Mouse (Mus musculus): ENCODE data around the gene Fbxl13.

The Fbxl13 gene

DNA sequence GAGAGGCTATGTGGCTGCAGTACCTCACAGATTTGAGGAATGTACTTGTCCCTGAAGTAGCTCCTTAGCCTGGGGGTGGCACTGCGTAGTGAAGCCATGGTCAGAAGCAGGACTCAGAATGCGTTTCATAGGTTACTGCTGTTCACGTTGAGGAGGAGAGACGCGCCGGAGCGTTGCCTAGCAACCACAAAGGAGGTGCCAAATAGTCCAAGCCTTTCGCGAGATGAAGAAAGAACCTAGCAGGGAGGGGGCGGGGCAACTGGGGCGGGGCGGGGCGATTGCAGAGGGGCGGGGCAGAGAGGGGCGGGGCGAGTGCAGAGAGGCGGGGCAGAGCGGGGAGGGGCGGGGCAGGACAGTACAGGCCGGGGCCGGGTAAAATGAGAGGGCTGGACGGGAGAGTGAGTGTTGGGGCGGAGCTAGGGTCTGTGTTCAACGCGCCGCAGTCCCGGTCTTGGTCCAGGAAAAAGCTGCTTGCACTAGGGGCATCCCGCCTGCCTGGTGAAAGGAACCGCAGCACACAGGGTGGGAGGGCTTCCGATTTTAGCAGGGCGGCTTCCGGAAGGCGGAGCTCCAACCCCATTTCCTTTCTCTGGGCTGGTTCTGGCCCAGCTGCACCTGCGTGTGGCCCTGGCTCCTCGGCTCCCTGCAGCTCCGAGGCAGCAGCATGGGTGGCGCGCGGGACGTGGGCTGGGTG lies at the start of gene Fbxl13, which contains the start of gene Armc10:
Fbxl13 (minus strand) TSS at position 196 of the 694 bp plus-strand sequence.
Armc10 (plus strand) TSS at position 375 of the 694 bp plus-strand sequence.
- DNase-seq (ENCODE audit: extremely low spot score, low read depth, low spot score) = peak; percentile 70

DNA sequence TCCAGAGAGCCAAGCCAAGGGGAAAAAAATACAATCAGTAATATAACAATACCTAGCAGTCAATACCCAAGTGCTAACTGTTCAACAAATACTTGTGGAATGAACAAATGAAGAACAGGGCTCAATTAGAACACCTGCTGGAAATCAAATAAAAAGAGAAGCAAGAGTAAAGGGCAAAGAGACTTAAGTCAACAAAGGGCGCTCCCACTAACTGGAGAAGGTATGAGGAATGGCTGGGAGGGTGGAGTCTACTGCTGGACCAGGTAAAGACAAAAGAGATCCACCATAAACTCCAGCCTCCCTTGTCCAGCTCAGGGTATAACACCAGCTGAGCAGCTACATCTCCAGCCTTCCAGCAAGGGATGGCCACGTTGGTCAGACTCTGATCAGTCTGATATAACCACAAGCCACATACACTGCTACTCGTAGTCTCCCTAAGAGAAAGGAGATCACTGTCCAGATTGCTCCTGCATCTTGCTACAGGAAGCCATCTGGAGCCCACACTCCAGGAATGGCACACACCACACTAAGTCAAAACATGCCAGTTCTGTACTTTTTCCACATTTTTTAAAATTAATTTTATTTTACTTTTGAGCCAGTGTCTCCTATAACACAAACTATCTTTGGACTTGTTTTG lies 49.5 kb upstream of the Fbxl13 start:
- no peak for DNase-seq (ENCODE audit: extremely low spot score, low read depth, low spot score)

DNA sequence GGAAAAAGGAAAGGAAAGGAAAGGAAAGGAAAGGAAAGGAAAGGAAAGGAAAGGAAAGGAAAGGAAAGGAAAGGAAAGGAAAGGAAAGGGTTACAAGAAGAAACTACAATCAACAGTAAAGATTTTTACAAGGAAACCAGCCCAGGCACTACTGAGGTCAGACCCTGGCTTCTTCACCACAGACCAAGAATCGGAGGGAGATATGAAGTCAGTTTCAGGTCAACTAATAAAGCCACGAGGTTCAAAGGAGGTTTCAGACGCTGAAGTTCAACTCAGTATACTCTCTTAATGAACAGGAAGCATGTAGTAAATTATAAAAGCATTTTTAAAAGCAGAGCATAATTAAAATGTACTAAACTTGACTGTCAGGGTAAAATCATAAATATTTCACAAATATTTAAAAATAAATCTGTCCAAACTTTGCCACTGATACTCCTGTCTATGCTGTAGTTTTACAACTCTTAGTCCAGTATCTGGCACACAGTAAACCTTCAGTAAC lies 48.0 kb upstream of the Fbxl13 start:
- no peak for DNase-seq (ENCODE audit: extremely low spot score, low read depth, low spot score)

DNA sequence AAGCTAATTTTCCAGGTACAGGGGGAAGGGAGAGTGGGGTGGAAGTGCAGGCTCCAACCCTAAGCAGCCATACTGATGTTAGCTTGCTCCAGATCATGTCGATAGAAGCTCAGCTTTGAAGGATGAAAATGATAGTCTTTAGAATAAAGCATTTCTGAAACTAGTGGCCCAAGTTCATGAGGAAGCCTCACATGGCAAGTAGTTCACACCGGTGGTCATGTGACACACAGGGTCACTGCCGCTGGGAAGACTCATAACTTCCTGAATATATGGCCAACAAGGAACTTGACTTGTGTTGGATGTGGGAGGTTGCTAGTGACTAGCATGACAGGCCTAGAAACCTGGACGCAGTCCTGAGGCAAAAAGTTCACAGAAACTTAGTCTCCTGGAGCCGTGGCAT lies 46.8 kb upstream of the Fbxl13 start:
- no peak for DNase-seq (ENCODE audit: extremely low spot score, low read depth, low spot score)

DNA sequence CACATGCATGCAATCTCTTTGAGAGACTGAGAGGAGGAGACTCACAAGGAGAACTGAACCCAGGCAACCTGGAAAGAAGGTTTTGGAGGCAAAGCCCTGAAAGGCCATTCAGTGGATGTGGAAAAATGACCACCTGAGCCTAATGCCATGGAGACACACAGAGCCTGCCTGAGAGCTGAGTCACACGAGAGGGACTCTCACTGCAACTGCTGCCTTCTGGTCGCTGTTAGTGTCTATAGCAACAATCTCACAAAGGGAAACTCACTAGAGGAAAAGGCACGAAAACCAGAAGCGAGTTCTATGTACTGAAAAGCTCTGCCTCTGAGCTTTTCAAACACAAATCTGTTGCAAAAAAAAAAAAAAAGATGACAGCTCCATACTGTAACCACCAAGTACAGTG lies 41.6 kb upstream of the Fbxl13 start:
- DNase-seq (ENCODE audit: extremely low spot score, low read depth, low spot score) = no peak

DNA sequence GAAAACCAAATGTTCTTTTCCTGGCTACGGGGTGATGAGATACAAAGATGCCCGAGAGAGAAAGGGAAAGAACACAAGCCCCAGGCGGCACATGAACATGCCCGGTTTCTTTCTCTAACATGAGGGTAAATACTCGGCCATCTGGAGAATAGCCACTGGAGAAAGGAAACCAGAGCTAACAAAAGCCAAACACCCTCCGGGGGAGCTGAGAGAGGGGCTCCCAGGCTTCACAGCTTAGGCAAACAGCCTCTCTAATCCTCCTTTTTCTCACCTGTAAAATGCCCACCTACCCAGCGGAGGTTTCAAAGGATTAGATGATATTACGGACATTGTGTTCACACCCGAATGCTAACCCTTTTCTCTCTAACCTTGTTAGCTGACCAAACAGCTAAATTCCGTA lies 39.6 kb upstream of the Fbxl13 start:
- DNase-seq (ENCODE audit: extremely low spot score, low read depth, low spot score) = no peak

DNA sequence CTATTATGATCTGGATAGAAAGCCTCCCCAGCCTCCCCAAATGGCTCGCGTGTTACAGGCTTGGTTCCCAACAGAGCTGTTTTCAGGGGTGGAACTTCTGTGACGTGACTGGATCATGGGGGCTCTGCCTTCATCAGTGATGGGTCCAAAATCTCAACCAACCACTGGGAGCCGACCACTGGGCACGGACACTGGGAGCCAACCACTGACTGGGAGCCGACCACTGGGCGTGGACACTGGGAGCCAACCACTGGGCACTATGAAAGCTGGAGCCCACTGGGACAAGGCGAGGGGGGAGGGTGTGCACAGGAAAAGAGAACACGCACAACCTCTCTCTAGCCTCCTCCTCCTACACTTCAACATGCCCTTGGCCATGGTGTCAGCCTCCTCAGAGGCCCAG lies 38.4 kb upstream of the Fbxl13 start:
- DNase-seq (ENCODE audit: extremely low spot score, low read depth, low spot score) = no peak

DNA sequence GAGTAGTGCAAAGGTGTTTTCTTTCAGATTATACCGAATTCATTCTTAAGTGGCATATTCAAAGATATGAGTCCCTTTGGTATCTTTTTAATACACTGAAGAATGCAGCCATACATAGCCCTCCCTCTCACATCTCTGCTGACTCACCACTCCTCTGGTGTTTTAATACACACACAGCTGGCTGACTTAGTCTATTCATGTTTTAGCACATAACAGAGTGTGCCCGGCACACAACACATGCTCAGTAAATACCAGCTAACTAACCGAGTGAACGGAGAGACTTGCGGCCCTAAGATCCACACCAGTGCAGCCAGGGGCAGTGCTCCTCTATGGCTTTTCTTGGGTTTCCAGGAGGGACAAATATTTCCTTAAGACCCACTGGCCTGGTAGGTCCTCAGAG lies 35.5 kb upstream of the Fbxl13 start:
- no peak for DNase-seq (ENCODE audit: extremely low spot score, low read depth, low spot score)

DNA sequence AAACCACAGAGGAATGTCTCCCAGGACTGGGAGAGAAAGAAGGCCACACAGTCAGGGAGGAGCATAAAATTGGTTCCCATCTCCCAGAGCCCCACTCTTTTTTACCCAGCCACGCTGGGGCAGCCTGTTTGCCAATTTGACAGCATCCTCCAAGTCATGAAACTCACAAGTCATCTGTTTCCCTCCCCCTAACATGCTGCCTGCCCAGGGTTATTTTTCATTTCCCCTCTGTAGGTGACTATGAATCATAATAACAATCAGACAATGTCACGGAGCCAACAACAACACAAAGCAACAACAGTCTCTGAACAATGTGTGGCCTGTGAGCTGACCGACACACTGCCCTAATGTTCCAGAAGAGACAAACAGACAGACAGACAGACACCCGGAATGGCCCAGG lies 34.6 kb upstream of the Fbxl13 start:
- DNase-seq (ENCODE audit: extremely low spot score, low read depth, low spot score) = no peak

DNA sequence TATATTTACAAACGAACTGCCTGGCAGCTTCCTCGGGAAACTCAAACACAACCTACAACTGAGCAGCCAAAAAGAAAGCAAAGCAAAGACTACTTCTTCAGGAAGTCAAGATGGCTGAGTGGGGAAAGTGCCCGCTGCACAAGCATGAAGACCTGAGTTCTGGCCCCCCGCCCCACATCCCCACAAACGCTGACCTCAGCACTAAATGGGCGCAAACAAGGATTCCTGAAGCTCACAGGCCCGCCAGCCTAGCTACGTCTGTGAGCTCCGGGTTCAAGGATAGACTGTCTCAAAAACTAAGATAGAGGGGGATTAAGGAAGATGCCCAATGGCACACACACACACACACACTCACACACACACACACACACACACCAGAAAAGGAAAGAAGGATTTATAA lies 32.9 kb upstream of the Fbxl13 start:
- DNase-seq (ENCODE audit: extremely low spot score, low read depth, low spot score) = no peak

DNA sequence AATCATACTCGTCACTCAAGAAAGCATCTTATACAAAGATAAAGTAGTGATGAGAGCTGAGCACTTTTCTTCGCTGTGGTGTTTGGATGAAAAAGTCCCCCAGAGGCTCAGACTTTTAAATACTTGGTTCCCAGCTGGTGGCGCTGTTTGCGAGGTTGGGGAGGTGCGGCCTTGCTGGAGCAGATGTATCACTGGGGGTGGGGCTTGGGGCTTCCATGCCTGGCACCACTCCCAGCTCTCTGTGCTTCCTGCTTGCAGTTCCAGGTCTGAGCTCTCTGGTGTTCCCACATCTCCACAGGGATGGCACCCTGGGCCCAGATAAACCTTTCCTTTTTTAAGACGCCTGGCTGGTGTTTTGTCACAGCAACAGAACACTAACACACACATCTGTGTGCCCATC lies 32.5 kb upstream of the Fbxl13 start:
- no peak for DNase-seq (ENCODE audit: extremely low spot score, low read depth, low spot score)

DNA sequence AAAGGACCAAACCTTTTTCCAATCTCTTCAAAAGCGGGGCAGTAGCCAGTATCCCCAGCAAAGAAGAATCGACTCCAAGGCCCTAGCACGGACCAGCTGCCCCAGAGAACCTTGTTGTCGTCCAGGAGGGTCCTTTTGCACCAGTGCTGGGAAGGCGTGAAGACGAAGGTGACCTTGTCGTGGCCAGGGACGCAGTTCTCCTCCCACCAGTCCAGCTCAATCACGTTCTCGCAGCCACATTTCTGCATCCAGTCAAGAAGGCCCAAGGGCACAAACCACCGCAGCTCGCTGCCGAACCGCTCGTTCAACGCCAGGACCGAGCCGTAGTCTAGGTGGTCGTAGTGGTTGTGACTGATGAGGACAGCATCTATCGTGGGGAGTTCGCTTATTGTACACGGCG lies 30.1 kb upstream of the Fbxl13 start:
- DNase-seq (ENCODE audit: extremely low spot score, low read depth, low spot score) = no peak

DNA sequence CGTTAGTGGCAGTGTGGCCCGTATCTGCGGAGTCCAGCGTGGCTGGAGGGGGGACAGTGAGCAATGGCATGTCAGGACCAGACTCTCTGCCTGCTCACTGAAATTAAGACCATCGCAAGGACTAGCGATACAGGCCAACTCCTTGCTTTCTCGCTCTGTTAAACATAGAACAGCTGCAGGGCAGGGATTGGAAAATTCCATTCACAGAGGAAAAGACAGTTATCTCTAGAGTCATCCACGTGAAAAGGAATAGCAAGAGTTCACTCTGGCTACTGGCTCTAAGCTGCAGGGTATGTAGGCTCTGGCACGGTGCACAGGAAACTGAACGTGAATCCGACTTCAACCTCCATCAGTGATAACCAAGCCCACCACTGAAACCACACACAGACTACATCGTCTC lies 29.6 kb upstream of the Fbxl13 start:
- no peak for DNase-seq (ENCODE audit: extremely low spot score, low read depth, low spot score)

DNA sequence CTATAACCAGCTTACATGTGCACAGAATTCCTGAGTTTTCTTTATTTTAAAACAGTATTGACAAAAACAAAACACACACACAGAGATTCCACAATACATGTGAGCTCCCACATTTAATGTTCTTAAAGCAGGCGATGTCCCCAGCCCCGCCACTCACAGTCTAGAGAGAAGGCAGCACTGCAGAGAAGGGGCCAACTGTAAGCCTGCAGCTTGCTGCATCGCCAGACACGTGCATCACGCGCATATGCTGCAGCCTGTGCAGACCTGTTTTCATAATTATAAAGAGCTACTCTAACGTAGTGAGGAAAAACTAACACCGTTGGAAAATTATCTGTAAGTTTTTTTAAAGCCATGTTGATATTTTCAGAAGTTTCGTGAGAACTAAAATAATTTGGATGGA lies 28.3 kb upstream of the Fbxl13 start:
- DNase-seq (ENCODE audit: extremely low spot score, low read depth, low spot score) = no peak

DNA sequence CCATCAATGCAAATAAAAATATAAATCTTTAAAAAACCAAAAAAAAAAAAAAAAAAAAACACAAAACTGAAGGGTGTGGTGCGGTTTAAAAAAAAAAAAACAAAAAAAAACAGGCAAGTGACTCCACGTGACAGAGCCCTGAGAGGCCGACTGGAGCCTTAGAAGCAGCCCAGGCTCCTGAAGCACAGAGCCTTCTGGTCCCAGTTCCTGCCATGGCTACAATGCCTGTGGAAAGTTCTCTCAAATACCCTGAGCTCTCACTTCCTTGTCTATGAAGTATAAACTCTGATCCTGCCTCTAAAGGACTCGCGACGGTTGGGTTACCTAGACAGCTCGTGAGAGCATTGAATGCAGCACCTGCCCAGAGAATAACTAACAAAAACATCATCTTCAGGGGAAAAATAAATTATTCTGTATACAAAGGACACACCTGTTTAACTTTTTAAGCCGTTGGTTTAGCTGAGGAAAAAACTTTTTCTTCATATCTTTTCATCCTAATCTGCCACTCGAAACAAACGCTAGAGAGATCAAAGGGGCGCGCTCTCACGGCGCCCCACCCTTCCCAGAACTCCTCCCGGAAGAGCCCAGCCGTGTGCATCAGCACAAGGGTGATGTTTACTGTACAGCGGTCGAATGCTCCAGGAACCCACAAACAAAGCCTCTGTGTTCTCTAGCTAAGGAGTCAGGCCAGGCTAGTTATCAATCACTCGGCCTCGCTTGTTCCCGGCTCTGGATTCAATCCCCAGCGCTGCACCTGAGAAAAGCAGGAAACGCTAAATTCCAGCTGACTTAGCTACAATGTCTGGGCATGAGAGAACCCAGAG lies 27.6 kb upstream of the Fbxl13 start:
- DNase-seq (ENCODE audit: extremely low spot score, low read depth, low spot score) = peak; percentile 10

DNA sequence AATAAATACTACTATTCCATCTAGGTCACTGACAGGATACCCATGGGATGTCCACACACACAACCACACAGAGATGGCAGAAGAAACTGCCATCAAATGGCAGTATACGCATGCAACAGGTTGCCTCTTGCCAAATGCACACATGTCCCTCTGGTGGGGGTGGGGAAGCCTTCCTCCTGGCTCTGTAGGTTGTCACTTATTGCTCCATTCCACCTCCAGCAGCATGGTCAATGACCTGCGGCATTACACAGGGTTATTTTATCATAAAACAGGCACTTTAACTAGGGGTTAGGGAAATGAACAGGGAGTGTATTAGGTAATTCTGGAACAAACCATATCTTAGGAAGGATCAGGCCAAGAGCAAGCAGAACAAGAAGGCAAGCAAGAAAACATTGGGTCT lies 23.9 kb upstream of the Fbxl13 start:
- no peak for DNase-seq (ENCODE audit: extremely low spot score, low read depth, low spot score)

DNA sequence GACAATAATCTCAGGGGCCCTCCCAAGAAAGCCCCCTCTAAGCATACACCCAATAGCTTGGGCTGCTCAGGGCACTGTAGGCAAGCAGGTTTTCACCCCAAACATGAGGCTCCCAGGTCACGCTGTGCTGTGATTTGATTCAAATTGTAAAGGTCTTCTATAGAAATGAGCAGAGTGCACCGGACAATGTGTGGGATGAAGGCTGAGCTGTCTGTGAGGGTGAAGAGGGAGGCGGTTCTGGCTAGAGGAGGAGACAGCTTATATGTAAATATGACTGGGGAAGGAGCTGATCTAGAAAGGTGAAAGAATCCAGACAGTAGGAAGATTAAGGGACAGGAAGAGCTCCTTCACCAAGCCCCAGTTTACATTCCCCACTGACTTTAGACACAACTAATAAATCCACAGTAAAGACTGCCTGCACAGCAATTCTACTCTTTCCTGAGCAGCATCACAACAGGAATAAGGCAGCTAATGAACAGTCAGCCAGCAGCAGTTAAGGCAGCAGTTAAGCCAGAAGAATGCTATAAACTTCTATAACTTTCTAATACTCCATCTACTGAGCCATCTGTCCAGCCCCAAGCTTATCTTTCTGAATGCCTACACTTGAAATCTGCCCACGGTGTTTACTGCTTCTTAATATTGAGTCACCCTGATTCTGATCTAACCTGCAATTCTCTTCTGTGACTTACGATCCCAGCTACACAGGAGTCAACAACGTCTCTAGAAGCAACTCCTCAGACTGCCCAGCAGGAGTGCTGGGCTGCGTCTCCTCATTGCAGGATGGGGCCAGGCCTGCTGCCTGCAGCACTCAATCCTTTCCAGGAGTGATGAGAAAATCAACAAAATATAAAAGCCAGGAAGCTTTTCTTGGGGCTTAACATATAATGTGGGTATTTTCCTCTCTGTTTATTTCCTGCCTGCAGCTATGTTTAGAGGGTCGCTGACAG lies 22.0 kb upstream of the Fbxl13 start:
- DNase-seq (ENCODE audit: extremely low spot score, low read depth, low spot score) = no peak

DNA sequence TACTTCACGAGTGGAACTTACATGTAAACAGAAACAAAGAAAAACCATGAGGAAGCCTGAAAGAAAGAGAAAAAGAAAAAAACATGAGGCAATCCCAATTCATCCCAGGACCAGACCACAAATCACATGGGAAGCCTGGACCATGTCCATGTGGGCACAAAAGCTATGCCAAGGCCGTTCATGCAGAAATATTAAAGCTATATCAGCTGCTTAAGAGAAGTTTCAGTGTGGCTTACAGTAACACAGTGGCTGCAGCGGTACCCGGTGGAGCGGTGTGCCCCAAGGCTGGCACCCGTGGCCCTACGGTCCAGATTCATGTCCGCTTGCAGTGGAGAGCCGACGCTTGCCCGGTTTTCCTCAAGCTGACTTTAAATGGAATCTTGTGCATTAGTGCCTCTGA lies 17.6 kb upstream of the Fbxl13 start:
- no peak for DNase-seq (ENCODE audit: extremely low spot score, low read depth, low spot score)

DNA sequence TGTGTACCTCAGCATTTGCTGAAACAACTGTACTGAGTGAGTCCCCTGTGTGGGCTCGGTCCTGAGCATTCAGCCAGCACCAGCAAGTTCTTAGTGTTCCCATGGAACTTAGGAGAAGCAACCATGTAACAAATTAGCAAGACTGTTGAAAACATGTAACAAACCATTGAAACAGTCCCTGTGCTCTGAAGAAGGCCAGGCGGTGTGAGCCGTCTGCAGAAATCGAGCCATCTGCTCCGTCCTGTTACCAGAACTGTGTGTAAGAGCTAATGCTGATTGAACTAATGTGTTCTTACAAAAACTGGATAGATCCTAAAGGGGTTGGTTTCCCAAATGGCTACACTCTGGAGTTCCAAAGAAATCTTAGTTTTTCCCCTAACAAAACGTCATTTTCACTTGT lies 15.4 kb upstream of the Fbxl13 start:
- DNase-seq (ENCODE audit: extremely low spot score, low read depth, low spot score) = no peak

DNA sequence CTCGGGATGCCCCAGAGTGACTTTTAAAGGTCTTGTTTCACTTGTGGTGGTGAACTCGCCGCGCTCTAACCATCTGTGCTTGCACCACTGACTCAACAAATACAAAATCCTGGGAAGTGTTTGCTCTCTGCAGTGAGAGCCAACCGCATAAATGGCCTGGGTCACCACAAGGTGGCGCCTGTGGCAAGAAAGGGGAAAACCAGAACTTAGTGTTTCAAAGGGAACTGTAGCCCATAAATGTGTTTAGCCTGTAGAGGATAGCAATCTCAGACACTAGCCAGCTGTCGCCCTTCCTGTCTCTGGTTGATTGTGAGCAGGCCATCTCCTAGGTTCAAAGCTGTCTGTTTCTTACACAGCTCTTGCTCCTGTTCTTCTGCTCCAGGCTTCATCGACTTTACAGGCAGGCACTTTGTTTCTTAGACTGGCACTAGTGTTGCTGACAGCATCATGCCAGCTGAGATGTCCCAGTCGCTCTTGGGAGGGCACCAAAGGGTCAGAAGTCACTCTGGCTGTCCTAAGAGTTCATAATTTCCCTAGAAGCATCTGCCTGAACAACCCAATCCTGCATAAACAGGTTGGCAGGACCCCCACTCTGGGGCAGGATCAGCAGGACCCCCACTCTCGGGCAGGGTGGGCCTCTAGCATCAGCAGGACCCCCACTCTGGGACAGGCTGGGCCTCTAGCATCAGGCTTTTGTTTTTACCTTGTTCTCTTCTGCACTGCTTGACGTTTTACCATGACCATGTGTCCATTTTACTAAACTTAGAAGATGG lies 13.4 kb upstream of the Fbxl13 start:
- DNase-seq (ENCODE audit: extremely low spot score, low read depth, low spot score) = peak; percentile 46

All from hindlimb bud, embryonic 11.5 days (tissue).